Mouse (Mus musculus) left cerebral cortex, adult 9 months (tissue): Measurements from ENCODE around the gene Grik1.

Source experiments
- DNase-seq, 2 experiments: peaks; one replicate each; pipeline ENCODE4 v3.0.0; 2022; ENCODE audit warnings: low spot score in 2 of 2

Gene Grik1

DNA sequence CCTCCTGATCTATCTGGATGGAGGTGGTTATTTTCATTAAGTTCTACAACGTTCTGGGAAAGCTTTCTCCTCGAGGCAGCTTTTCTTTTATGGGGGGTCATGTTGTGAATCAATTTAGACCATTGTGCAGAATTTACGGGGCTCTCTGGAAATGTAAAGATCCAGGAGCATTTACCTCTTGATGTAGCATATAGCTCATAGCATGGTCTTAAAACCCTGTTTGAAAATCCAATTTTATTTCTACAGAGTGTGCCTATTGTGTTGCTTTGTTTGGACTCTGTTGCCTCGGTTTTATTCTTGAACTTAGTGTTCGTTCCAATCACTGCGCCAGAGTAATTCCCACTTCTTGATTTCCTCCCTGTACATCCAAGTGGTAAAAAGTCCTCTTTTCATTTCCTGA, 328.6 kb downstream of the Grik1 start:
- no peak for DNase-seq

DNA sequence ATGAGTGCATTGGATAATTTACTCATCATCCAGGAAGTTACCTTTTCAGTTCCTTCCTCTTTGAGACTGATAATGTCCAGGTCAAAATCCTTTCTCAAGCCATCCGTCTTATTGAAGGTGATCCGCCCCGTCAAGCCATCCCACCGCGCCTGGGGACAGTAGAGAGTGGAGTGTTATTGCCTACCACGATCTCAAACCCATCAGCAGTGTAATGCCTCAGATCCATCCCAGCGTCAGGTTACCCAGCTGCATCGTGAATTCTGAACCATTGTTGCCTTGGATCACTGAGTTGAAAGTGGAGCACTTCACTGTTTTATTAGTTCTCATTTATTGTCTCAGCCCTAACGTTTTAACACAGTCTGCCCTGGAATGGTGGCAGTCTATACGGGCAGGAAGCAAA, 332.6 kb downstream of the Grik1 start:
- DNase-seq, result no peak

DNA sequence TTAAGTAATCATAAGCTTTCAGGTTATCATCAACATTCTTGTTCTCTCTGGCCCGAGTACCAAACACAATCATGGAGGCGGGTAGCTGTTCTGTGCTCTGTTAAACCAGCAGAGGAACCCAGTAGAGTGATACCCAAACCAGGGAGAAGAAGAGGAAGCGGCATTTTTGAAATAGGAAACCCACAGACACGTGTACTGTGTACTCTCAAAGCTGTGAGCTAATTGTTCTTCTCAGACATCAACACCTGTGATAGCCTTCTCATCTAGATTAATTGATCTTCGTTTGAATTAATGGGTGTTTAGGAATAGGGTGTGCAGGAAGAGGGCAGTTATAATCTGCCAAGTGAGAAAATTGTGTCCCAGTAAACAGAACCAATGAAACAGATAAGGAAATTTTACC, 333.9 kb downstream of the Grik1 start:
- no peak for DNase-seq

DNA sequence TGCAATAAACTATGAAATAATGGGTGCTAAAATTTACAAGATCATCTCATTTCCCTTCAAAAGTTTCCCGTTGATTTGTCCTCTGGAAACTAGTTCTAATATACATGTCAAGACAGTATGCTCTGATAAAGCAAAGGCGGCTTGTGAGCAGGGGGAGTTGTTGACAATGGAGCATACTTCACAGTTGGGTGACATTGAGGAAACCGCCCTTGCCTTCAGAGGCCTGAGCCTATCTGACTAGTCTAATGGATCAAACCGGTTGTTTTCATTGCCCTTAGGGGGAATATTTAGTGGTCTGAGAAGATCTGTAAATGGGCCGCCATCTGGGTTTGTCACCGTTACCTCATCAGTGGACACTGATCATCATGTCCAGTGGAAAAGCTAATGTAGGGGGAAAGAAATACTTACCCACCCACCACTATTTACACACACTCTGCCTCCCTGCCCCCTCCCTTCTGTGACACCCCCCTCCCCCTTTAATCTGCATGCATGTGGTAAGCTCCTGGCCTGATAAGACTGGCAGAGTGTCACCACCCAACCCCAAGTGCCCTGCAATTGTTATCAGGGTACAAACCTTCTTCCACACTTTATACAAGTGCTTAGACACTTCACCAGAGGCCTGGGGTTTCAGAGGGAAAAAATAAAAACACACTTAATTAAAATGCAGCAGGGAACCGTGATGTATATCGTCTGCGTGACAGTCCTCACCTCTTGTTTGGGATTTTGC, 335.2 kb downstream of the Grik1 start:
- no peak for DNase-seq

DNA sequence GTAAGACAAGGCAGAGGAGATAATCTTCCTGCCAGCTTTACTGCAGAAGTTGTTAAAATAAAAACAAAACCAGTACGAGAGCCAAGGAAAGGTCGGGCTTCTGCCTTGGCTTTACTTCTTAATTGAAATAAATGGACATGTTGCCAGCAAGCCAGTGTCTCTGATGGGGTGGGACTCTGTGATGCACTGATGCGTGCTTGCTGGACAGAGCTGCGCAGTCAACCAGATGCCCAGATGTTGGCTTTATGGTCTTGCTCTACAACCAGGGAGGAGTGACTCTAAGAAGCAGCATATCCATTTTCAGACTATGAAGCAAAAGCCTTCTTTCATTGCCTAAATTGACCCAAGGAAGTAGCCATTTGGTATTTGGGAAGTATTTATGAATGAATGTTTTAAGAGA, 336.9 kb downstream of the Grik1 start:
- DNase-seq, result no peak

DNA sequence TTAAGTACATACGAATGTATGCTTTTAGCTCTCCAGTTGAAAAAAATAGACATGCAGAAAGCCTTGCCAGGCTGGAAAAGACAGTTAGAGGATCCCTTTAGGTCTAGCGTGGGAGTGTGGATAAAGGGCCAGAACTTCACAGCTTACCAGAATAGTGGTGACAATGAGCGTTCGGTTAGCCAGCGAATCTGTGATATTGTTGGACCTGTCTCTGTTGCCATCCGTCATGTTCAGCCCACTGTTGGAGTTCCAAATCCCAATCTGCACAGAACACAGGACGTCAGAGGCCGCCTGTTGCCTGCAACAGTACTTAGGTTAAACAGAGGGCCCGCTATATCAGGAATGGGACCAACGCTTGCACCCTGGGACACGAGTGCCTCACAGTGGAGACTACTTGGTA, 340.2 kb downstream of the Grik1 start:
- DNase-seq, result peak; percentile 16 to 38

DNA sequence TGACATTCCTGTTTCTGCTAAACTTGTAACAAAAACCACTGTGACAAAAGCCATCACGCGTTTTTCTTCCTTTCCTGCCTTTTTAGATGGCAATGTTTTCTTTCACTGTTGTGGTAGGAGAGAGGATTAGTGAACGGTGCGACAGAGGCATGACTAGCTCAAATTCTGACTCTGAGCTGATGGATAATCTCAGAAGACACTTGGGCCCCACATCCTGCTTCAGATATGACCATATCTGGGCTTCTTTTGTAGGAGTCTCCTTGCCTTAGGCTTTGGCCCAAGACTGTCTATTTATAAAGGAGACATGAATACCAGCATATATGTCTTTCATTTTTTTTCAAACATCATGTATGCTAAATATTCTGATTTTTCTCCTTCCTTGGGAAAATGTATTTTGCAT, 341.9 kb downstream of the Grik1 start:
- DNase-seq, result no peak

DNA sequence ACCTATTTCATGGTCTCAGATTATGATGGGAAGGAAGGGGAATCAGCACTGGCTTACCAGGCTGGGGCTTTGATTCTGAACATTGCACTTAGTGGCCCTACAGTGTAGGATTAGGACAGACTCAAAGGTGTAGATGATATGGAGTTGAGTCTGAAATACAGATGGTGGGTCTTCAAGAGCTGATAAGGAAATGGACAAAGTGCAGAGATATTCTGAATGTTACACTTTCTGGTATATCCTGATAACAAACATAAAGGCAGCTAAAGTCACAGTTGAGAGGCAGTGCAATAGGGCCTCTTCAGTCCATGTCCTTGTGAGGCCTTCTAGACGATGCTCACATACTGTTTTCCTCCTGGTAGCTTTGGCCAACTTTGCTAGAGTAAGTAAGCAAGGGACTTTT, 345.7 kb downstream of the Grik1 start:
- no peak for DNase-seq

DNA sequence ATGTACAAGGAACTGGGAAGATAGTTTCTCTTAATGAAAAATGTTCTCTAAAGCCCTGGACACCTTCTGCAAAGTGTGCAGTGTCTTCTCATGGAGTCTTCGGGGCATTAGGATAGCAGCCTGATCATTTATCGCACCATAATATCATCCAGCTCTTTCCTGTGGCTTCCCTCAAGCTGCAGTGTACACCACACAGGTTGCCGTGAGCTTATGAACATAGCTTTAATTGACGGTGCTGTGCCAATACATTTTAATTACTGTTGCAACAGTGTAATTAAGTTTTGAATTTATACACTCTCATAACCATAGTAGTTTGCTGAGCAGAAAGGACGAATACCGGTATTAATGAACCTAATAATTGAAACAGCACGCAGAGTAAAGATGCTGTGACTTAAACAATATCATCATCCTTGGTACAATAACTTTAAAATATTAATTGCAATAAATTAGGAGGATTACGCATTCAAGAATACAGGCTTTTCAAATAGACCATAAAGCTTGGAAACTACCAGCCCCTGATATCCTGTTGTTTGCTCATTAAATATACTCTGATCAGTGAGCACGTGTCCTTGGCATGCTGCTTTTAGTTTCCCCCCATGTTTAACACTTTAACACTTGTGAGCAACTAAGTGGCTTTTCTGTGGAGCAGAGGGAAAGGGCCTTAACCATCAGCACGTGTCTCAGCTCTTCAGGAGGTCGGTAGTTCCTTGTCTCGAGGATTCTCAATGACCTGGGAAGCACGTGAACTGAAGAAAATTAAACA, 347.8 kb downstream of the Grik1 start:
- DNase-seq, result no peak

DNA sequence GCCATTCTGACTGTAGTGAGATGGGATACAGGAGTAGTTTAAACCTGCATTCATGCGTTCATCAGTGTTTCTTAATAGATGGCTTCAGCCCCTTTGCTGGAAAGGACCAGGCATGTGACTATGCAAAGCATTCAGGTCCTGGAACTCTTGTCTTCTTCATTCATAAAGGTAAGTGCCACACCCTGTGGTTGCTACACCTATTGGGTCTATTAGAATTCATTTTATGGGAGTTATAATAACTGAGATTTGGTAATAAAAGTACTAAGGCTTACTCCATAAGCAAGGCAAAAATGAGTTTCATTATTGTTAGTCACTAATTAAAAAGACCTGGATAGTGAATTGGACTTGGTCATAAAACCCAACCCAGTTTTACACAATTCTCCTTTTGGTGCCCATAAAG, 355.4 kb downstream of the Grik1 start:
- DNase-seq, result no peak

DNA sequence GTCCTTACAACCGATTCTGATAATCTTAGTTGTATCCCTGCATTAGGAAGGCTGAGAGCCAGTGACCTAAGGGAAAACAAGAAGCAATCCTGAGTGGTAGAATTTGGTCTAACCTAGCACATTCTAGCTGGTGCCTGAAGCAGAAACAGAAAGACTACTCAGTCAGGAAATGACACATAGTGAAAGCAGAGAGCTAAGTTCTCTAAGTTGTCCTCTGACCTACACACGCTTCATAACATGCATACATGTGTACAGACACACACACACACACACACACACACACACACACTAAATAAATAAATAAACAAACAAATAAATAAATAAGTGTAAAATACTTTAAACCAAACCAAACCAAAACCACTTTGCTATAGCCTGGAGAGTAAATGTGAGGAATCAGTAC, 358.7 kb downstream of the Grik1 start:
- DNase-seq, result no peak

DNA sequence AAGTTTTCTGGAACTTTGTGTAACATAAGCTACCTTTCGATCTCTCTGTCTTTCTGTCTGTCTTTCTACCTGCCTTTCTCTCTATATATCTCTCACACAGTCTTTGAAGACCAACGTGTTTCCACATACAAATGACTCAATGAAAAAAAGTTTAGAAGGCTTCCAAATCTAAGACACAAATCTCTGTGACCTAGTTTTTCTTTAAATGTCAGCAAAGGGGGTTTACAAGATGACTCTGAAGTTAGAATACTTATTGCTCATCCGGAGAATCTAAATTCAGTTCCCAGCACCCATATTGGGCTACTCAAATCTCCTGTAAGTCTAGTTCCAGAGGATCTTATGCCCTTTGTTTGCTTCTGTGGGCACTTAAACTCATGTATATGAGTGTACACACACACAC, 359.5 kb downstream of the Grik1 start:
- DNase-seq, result no peak

DNA sequence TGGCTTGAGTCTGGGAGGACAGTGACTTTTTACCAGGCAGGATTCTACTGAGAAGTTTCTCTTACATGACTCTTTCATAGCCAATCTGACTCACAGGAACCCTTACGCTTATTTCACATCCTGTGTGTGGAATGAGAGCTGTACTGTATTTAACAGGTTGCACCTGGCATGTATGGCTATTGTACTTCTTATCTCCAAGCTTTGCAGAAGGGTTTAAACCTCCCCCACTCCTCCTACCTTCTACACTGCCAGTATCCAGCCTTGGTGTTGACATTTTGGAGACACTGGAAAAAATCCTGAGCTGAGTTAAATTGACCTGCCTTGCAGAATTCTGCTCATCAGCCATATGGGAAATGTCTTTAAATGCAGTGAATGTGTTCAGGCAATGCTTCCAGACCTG, 361.4 kb downstream of the Grik1 start:
- DNase-seq, result no peak

DNA sequence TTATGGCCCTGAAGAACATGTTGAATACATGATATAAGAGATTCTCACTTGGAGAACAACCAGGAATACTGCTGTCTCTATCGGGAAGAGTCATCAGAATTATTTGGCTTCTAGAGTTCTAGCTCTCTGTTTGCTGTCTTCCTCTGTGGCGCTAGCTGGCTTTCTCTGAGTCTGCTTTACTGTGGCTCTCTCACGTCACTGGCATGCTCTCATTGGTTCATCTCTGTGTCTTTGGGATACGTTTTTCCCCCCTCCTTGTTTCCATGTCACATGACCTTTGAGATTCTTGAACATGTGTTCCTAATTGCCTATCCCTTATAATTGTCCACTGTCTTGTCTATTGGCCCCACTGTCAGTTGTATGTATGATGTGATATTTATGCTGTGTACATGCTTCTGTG, 372.2 kb downstream of the Grik1 start:
- no peak for DNase-seq

DNA sequence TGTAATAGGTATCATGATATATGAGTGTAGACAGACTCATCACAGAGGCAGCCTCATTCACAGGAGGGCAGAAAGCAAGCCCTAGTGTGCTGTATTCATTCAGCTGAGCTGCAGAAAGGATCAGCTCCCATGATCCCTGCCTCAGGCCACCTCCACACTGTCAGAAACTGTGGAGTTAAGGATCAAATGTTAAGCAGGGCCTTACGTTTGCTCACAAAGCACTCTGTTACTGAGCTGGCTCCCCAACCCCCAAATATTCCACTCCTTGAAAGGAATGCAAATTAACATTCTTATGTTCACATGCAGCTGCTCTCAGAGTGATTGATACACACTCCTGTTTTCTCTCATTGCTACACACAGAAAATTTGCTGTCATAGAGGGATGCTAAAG, 372.9 kb downstream of the Grik1 start:
- no peak for DNase-seq

DNA sequence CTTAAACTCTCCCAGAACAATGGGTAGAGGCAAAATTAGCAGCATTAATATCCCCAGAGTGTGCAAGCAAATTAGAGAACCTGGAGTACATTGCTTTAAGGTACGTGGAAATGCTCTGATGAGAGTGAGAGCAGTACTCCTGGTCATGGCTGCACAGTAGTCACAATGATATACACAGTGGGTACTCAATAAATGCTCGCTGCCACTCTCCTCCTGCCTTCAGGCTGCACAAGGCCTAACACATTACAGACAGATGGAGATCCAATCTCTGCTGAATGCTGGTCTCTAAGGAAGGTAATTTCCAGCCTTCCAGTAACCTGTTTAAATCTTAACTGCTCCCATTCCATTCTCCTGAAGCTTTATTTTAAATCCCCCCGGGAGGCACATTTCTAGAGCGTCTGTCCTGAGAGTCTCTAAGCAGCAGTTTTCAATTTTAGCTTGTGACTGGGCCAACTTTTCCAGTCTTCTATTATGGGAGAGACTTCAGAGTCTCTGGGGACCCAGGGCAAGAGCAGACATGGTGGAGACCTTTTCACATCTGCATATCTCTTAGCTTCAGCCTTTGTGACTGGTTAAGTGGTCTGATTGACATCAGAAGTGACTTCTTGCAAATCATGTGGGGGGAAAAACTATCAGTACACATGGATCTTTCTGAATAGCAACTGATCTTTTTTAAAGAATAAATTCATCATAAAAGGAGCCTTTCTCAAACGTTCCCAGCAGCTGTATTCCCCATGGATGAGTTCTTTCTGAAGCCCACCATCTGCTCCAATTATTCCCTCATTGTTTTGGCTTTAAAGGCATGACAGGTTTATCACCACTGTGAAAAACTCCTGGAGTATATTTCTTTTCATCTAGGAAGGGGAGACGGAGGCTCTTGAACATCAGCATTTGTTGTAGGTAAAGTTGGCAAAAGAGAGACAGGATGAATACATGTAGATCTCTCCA, 373.6 kb downstream of the Grik1 start:
- DNase-seq, result no peak

DNA sequence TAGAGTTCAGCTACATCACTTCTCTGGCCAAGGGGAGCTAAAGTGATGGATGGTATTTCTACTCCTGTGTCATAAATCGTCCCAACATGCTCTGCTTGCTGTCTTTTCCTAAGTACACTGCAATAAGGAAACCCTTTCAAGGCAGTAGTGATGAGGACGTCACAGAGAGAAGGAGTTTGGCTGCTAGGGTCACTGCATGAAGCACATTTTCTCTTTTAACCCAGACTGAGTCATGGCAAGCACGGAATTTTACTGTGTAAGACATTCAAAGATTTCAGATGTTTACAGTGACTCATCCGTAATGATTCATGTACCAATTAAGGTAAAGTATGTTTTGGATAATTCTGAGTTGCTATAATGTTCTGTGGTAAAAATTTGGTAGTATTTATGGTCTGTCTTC, 374.9 kb downstream of the Grik1 start:
- DNase-seq, result no peak

DNA sequence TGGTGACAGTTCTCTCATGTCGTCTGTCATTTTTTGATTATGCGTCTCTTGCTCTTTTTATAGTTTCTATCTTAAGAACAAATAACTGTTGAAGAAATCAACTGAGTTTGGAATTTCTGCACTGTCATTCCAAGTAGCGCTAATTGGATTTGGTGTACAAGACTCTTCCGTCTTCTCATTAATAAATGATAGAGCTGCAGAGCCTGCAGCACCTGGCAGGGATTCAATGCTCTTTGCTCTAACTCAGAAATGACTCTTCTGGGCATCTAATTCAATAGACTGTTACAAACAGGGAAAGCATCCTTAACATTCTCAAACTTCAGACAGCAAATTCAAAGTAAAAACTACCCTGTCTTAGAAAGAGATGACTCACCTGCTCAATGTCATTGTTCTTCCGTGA, 376.3 kb downstream of the Grik1 start:
- DNase-seq, result no peak

DNA sequence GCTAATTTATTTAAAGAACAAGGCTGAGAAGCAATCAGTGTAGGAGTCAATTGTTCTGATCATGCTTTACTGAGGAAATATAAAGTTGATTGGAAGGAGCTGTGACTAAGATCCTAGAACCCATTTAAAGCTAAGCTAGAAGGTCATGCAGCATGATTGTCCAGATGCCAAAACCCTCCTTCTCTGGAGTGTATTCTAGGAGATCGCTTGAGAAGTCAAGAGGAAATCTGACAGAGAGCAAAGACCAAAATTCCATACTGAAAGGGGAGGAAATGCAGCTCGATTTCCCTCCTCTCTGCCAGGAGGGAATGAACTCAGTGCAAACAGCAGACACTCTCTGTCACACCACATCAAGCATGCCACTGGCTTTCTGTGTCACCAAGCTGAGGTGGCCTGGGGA, 378.9 kb downstream of the Grik1 start:
- no peak for DNase-seq

DNA sequence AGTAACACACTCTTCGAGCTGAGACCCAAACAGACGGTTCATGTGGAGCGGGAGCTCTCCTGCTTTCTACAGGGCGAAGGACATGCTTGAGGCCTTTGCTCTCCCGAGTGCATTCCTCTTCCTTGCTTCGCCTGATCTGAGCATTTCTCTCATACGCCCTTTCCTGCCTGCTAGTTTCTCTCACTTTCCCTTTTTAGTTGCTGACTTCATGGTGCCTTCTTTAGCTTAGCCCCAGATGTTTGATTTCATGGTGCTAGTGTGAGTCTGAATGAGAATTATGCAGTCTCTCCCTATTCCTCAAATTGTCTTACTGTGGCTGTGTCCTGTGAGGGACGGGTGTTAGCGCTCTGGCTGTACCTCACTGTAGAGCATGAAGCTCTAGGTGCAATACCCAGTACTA, 388.0 kb downstream of the Grik1 start:
- DNase-seq, result no peak

DNA sequence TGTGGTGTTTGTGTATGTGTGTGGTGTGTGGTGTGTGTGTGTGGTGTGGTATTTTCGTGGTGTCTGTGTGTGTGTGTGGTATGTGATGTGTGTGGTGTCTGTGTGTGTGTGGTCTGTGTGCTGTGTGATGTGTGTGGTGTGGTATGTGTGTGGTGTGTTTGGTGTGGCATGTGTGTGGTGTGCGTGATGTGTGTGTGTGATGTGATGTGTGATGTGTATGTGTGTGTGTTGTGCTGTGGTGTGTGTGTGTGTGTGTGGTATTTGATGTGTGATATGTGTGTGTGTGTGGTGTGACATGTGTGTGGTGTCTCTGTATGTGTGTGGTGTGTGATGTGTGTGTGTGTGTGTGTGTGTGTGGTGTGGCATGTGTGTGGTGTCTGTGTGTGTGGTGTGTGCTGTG, 388.9 kb downstream of the Grik1 start:
- DNase-seq, result no peak

DNA sequence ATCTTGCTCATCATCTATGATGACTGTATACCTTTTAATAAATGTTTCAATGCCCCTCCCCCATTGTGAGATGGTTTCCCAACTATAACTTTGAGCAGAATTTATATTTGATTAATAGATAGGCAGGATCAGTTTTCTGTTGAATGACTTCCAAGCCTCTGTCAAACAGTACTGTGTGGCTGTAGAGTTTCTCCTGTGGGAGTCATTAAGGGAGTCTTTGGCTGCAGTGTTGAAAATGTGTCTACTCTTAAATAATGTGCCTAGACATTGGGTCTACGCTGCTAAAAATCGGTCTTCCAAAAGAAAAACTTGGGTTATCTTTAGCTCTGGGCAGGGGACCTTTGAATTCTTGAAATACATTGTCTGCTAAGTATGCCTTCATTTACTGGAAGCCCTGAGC, 414.1 kb downstream of the Grik1 start:
- no peak for DNase-seq

DNA sequence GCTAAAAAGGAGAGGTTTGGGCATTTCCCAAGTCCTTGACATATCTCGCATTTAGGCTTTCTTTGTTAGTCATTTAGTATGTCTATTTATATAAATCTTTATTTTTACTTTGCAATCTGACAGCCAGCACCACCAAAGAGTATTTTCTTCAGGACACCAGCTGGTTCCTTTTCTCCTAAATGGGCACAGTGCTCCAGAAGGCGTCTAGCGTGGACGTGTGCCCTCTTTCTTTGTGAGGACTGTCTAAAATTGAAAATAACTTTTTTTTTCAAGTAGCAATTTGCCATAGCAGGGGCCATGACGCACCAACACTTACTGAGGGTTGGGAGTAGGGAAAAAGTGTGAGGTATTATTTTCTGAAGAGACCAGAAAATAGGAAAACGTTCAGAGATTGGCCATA, 425.5 kb downstream of the Grik1 start:
- peak; percentile 9 to 16 for DNase-seq
